Mouse (Mus musculus): ENCODE results near the gene Plekha7. TPM values are rescaled to one million over a fixed set of nuclear protein-coding genes. Genes with fewer than 3 reads are reported as not detected.

Gene Plekha7
- total and polyA plus RNA-seq, 2 experiments from 2014 or later = 5.4 to 17.0 TPM

GRCm38 (mm10) chr7:116244302-116245165 is 63.6 kb downstream of the Plekha7 start:
- 76% methylated on average over 7 of the region's 7 CpGs for WGBS
- Histone ChIP-seq H3K4me1 (ENCODE audit: insufficient read depth) (peaks cover 3% of the 10 kb centered on the region; the same call in 1 of the 2 replicates), H3K4me2 (ENCODE audit: low read depth) (no peak overlapping the region), H3K27me3 (ENCODE audit: insufficient read depth, low read length) (no peaks in the 10 kb centered on the region), H3K36me3 (ENCODE audit: insufficient read depth) (no peaks in the 10 kb centered on the region), H3K9ac (no peak overlapping the region), H3K9me3 (ENCODE audit: low read length) (no peaks in the 10 kb centered on the region), H3K27ac (ENCODE audit: low read depth, low read length) (no peak overlapping the region), H3K4me3 (ENCODE audit: low read depth, low read length) (no peak overlapping the region)
- ATAC-seq (no peak), DNase-seq (no peak)
- TF ChIP-seq CTCF (IDR thresholded peaks at IDR 0.05; ENCODE audit: low read depth) = peak; percentile 49

GRCm38 (mm10) chr7:116242810-116243209 is 65.4 kb downstream of the Plekha7 start:
- Histone ChIP-seq H3K4me1 (ENCODE audit: insufficient read depth) (peaks cover 3% of the 10 kb centered on the region; the same call in 1 of the 2 replicates), H3K4me3 (ENCODE audit: low read depth, low read length) (no peak overlapping the region), H3K27ac (ENCODE audit: low read depth, low read length) (no peak overlapping the region), H3K36me3 (ENCODE audit: insufficient read depth) (no peaks in the 10 kb centered on the region), H3K4me2 (ENCODE audit: low read depth) (no peak overlapping the region), H3K9me3 (ENCODE audit: low read length) (no peaks in the 10 kb centered on the region), H3K9ac (no peak overlapping the region), H3K27me3 (ENCODE audit: insufficient read depth, low read length) (no peaks in the 10 kb centered on the region)
- 90% methylated on average over 3 of the region's 3 CpGs for WGBS
- ATAC-seq = no peak
- no peak for TF ChIP-seq CTCF (IDR thresholded peaks at IDR 0.05; ENCODE audit: low read depth)
- DNase-seq = no peak

- Histone ChIP-seq H3K4me3 (ENCODE audit: low read depth, low read length) (no peak overlapping the region), H3K27me3 (ENCODE audit: insufficient read depth, low read length) (no peaks in the 10 kb centered on the region), H3K27ac (ENCODE audit: low read depth, low read length) (no peak overlapping the region), H3K4me2 (ENCODE audit: low read depth) (no peak overlapping the region), H3K9ac (no peak overlapping the region), H3K9me3 (ENCODE audit: low read length) (no peaks in the 10 kb centered on the region), H3K4me1 (ENCODE audit: insufficient read depth) (0 out of 2 replicates have a peak, but pooled peaks cover 2% of the 10 kb centered on the region), H3K36me3 (ENCODE audit: insufficient read depth) (no peaks in the 10 kb centered on the region)
- DNase-seq (no peak), ATAC-seq (peak; percentile 30; the same call in 1 of the 2 replicates)
- 16% methylated on average over 7 of the region's 7 CpGs for WGBS
- TF ChIP-seq CTCF (IDR thresholded peaks at IDR 0.05; ENCODE audit: low read depth) = no peak
These were observed 66.6 kb downstream of the Plekha7 start for GRCm38 (mm10) chr7:116241601-116242000.

- ATAC-seq (no peak), DNase-seq (no peak)
- Histone ChIP-seq H3K4me2 (ENCODE audit: low read depth) (no peak overlapping the region), H3K4me1 (ENCODE audit: insufficient read depth) (no peaks in the 10 kb centered on the region; the same call in 1 of the 2 replicates), H3K9me3 (ENCODE audit: low read length) (no peaks in the 10 kb centered on the region), H3K27me3 (ENCODE audit: insufficient read depth, low read length) (no peaks in the 10 kb centered on the region), H3K27ac (ENCODE audit: low read depth, low read length) (no peak overlapping the region), H3K4me3 (ENCODE audit: low read depth, low read length) (no peak overlapping the region), H3K9ac (no peak overlapping the region), H3K36me3 (ENCODE audit: insufficient read depth) (no peaks in the 10 kb centered on the region)
- no peak for TF ChIP-seq CTCF (IDR thresholded peaks at IDR 0.05; ENCODE audit: low read depth)
- 73% methylated on average over 12 of the region's 12 CpGs for WGBS
These were observed 67.2 kb downstream of the Plekha7 start for GRCm38 (mm10) chr7:116240791-116241474.

- DNase-seq (no peak), ATAC-seq (no peak)
- Histone ChIP-seq H3K27me3 (ENCODE audit: insufficient read depth, low read length) (no peaks in the 10 kb centered on the region), H3K4me1 (ENCODE audit: insufficient read depth) (no peaks in the 10 kb centered on the region; the same call in 1 of the 2 replicates), H3K36me3 (ENCODE audit: insufficient read depth) (no peaks in the 10 kb centered on the region), H3K27ac (ENCODE audit: low read depth, low read length) (no peak overlapping the region), H3K9ac (no peak overlapping the region), H3K4me2 (ENCODE audit: low read depth) (no peak overlapping the region), H3K4me3 (ENCODE audit: low read depth, low read length) (no peak overlapping the region), H3K9me3 (ENCODE audit: low read length) (no peaks in the 10 kb centered on the region)
- 81% methylated on average over 4 of the region's 4 CpGs for WGBS
- no peak for TF ChIP-seq CTCF (IDR thresholded peaks at IDR 0.05; ENCODE audit: low read depth)
These were observed 67.8 kb downstream of the Plekha7 start for GRCm38 (mm10) chr7:116240353-116240752.

GRCm38 (mm10) chr7:116238320-116238719 is 69.9 kb downstream of the Plekha7 start:
- Histone ChIP-seq H3K36me3 (ENCODE audit: insufficient read depth) (no peaks in the 10 kb centered on the region), H3K9ac (no peak overlapping the region), H3K4me3 (ENCODE audit: low read depth, low read length) (no peak overlapping the region), H3K4me2 (ENCODE audit: low read depth) (no peak overlapping the region), H3K27me3 (ENCODE audit: insufficient read depth, low read length) (no peaks in the 10 kb centered on the region), H3K9me3 (ENCODE audit: low read length) (no peaks in the 10 kb centered on the region), H3K27ac (ENCODE audit: low read depth, low read length) (no peak overlapping the region), H3K4me1 (ENCODE audit: insufficient read depth) (no peaks in the 10 kb centered on the region; the same call in 1 of the 2 replicates)
- ATAC-seq = no peak
- no peak for TF ChIP-seq CTCF (IDR thresholded peaks at IDR 0.05; ENCODE audit: low read depth)
- 73% methylated on average over 4 of the region's 4 CpGs for WGBS
- no peak for DNase-seq
